Mouse (Mus musculus): ENCODE data around the gene Hsd17b1. TPM values are rescaled to one million over a fixed set of nuclear protein-coding genes. Genes with fewer than 3 reads are reported as not detected.

The Hsd17b1 gene
- 0.10 and 0.16 TPM in 2 replicates for polyA plus RNA-seq (2015; fragmentation: Nextera tagmentation; extraction: Ambion mirVana)

DNA sequence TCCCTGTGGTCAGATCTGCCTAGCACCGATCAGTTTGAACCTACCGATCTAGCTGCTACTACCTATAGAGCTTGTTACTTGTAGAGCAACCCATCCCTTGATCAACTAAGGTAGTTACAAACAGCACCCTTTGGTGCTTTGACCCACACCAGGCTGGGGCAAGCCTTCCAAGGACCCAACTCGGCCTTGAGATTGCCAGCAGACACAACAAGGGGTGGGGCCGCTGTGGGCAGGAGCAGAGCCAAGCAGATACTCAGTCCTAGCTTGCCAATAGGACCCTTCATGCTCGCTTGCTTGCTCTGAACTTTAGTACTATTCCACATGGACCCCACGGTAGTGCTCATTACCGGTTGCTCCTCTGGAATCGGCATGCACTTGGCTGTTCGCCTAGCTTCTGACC lies at the start of gene Hsd17b1:
Hsd17b1 (plus strand) TSS at position 291 of the 400 bp plus-strand sequence.
- Histone ChIP-seq H3K4me1 (ENCODE audit: control insufficient read depth, insufficient read depth, low read length) (peaks cover 9% of the 10 kb centered on the region), H3K9me3 (ENCODE audit: control insufficient read depth, low read length) (no peaks in the 10 kb centered on the region), H3K27ac (ENCODE audit: low read length) (no peak within 1 kb of the TSS), H3K9ac (ENCODE audit: low read depth, low read length) (no peak within 1 kb of the TSS), H3K36me3 (ENCODE audit: control insufficient read depth, insufficient read depth, low read length) (no peaks in the 10 kb centered on the region), H3K27me3 (replicated peaks; ENCODE audit: control insufficient read depth, insufficient read depth, low read length) (peaks cover 33% of the 10 kb centered on the region), H3K4me3 (ENCODE audit: low read length) (no peak within 1 kb of the TSS), H3K4me2 (ENCODE audit: low read depth, low read length) (no peak within 1 kb of the TSS)
- WGBS: 76% methylated on average over 9 of the region's 9 CpGs
- ATAC-seq: no peak

DNA sequence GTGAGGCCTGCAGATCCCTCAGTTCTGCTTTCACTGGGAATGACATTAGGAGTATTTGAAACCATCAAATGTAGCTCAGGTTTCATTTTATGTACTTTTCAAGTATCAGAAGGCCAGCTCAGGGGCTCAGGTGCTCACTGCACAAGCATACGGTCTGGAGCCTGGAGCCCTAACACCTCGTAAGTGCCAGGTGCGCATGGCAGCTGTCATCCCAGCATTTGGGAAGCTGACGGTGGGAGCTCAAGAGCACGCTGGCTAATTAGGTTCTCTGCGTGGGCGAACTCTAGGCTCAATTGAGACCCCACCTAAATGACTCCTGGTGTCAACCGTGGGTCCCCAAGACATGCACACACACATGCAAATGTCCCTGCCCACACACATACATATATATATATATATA lies 48.9 kb upstream of the Hsd17b1 start:
- H3K27me3 ChIP-seq (replicated peaks; ENCODE audit: control insufficient read depth, insufficient read depth, low read length): no peaks in the 10 kb centered on the region
- no peak overlapping the region for H3K9ac ChIP-seq (ENCODE audit: low read depth, low read length)
- 92% methylated on average over 8 of the region's 8 CpGs for WGBS
- H3K4me3 ChIP-seq (ENCODE audit: low read length): no peak overlapping the region
- 0 out of 2 replicates have a peak, but pooled peaks cover 4% of the 10 kb centered on the region for H3K36me3 ChIP-seq (ENCODE audit: control insufficient read depth, insufficient read depth, low read length)
- ATAC-seq: no peak
- H3K9me3 ChIP-seq (ENCODE audit: control insufficient read depth, low read length): no peaks in the 10 kb centered on the region
- 0 out of 2 replicates have a peak, but pooled peaks cover 4% of the 10 kb centered on the region for H3K4me1 ChIP-seq (ENCODE audit: control insufficient read depth, insufficient read depth, low read length)
- no peak overlapping the region for H3K27ac ChIP-seq (ENCODE audit: low read length)
- H3K4me2 ChIP-seq (ENCODE audit: low read depth, low read length): no peak overlapping the region

DNA sequence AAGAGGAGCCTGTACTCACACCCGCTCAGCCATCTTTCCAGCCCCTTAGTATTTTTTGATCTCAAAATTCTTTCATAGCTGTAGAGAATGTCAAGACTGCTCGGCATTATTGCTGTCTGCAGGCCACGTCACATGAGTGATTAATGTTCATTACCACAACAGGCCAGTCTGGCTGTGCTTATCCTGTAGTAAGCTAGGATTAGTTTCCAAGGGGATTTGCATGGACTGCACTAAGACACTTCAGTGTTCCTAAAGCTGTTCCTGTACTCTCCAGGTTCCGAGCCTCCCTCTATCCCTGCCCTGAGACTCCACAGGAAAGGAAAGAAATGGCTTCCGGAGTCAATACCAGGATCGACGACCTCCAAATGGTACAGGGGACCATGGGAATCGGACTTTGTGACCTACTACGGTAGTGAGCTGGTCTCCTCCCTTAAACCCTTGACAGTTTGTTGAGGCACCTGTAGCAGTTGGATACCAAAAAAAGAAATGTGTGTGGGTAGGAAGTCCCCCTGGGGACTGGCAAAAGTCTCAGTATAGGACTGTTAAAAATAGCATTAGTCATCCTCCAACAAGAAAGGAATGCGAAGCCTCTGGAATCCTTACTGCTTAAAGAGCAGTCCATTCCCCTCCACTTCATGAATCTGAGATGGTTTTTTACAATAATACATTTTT lies 47.9 kb upstream of the Hsd17b1 start:
- H3K4me2 ChIP-seq (ENCODE audit: low read depth, low read length): no peak overlapping the region
- 0 out of 2 replicates have a peak, but pooled peaks cover 4% of the 10 kb centered on the region for H3K36me3 ChIP-seq (ENCODE audit: control insufficient read depth, insufficient read depth, low read length)
- 0 out of 2 replicates have a peak, but pooled peaks cover 4% of the 10 kb centered on the region for H3K4me1 ChIP-seq (ENCODE audit: control insufficient read depth, insufficient read depth, low read length)
- no peak overlapping the region for H3K4me3 ChIP-seq (ENCODE audit: low read length)
- WGBS: 73% methylated on average over 10 of the region's 10 CpGs
- no peaks in the 10 kb centered on the region for H3K9me3 ChIP-seq (ENCODE audit: control insufficient read depth, low read length)
- H3K27ac ChIP-seq (ENCODE audit: low read length): peak overlapping the region; percentile 41; the same call in 1 of the 2 replicates
- H3K9ac ChIP-seq (ENCODE audit: low read depth, low read length): no peak overlapping the region
- ATAC-seq: peak; percentile 26; the same call in 1 of the 2 replicates
- H3K27me3 ChIP-seq (replicated peaks; ENCODE audit: control insufficient read depth, insufficient read depth, low read length): no peaks in the 10 kb centered on the region

DNA sequence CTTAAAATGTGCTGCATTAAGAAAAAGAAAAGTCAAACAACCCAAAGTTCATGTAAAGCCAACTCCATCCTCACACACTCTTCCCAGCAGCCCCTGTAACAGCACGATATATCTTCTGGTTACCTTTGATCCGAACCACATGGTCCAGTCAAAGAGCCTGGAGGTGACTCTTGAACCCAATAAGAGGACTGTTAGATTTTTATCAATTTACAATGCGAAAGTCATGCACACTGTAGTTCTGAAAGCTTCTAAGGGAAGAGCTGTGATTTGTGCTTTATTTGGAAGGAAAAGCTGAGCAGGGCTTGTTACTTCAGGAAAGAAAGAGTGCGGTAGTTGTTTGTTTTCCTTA lies 47.4 kb upstream of the Hsd17b1 start:
- WGBS: 71% methylated on average over 4 of the region's 4 CpGs
- no peaks in the 10 kb centered on the region for H3K9me3 ChIP-seq (ENCODE audit: control insufficient read depth, low read length)
- H3K9ac ChIP-seq (ENCODE audit: low read depth, low read length): no peak overlapping the region
- H3K4me3 ChIP-seq (ENCODE audit: low read length): no peak overlapping the region
- ATAC-seq: peak; percentile 74
- H3K4me1 ChIP-seq (ENCODE audit: control insufficient read depth, insufficient read depth, low read length): 0 out of 2 replicates have a peak, but pooled peaks cover 4% of the 10 kb centered on the region
- no peak overlapping the region for H3K4me2 ChIP-seq (ENCODE audit: low read depth, low read length)
- peak overlapping the region; percentile 64; the same call in 1 of the 2 replicates for H3K27ac ChIP-seq (ENCODE audit: low read length)
- H3K36me3 ChIP-seq (ENCODE audit: control insufficient read depth, insufficient read depth, low read length): 0 out of 2 replicates have a peak, but pooled peaks cover 4% of the 10 kb centered on the region
- no peaks in the 10 kb centered on the region for H3K27me3 ChIP-seq (replicated peaks; ENCODE audit: control insufficient read depth, insufficient read depth, low read length)

DNA sequence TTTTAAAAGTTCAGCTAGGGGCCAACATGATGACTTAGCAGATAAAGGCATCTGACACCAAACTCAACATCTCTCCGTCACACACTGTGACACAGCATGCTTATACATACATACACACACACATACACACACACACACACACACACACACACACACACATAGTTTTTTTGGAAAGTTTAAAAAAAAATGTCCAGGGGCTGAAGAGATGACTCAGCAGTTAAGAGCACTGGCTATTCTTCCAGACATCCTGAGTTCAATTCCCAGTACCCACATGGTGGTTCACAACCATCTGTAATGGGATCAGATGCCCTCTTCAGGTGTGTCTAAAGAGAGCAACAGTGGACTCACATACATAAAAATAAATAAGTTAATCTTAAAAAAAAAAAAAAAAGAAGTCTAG lies 46.7 kb upstream of the Hsd17b1 start:
- 0 out of 2 replicates have a peak, but pooled peaks cover 4% of the 10 kb centered on the region for H3K4me1 ChIP-seq (ENCODE audit: control insufficient read depth, insufficient read depth, low read length)
- H3K27ac ChIP-seq (ENCODE audit: low read length): no peak overlapping the region
- H3K27me3 ChIP-seq (replicated peaks; ENCODE audit: control insufficient read depth, insufficient read depth, low read length): no peaks in the 10 kb centered on the region
- WGBS: 76% methylated on average over 1 of the region's 1 CpGs
- H3K4me3 ChIP-seq (ENCODE audit: low read length): no peak overlapping the region
- H3K9ac ChIP-seq (ENCODE audit: low read depth, low read length): no peak overlapping the region
- no peak overlapping the region for H3K4me2 ChIP-seq (ENCODE audit: low read depth, low read length)
- ATAC-seq: no peak
- 0 out of 2 replicates have a peak, but pooled peaks cover 4% of the 10 kb centered on the region for H3K36me3 ChIP-seq (ENCODE audit: control insufficient read depth, insufficient read depth, low read length)
- no peaks in the 10 kb centered on the region for H3K9me3 ChIP-seq (ENCODE audit: control insufficient read depth, low read length)

DNA sequence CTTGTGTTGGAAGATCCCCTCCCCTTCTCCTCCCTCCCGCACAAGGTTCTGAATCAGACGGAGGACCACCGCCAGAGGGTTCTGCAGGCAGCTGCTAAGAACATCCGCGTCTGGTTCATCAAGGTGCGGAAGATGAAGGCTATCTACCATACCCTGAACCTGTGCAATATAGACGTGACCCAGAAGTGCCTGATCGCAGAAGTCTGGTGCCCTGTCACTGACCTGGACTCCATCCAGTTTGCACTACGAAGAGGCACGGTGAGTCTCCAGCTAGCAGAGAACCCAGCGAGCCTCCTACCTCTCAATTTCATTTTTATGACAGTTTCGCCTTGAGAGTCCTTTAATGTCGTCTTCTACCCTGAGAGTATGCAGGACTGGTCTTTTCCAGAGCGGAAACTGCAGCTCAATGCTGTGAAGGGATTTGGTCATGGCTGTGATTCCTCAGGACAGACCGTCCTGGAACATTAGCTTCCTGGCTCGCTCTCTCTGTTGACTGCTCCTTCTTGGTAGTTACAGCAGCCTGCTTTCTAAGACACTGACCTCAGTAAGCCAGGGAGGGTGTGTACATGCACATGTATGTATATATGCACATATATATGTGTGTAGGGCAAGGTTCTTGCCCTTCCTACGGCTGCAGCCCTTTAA lies 44.2 kb upstream of the Hsd17b1 start:
- Histone ChIP-seq H3K4me2 (ENCODE audit: low read depth, low read length) (no peak overlapping the region), H3K9ac (ENCODE audit: low read depth, low read length) (no peak overlapping the region), H3K36me3 (ENCODE audit: control insufficient read depth, insufficient read depth, low read length) (no peaks in the 10 kb centered on the region; the same call in 1 of the 2 replicates), H3K27me3 (replicated peaks; ENCODE audit: control insufficient read depth, insufficient read depth, low read length) (no peaks in the 10 kb centered on the region), H3K27ac (ENCODE audit: low read length) (no peak overlapping the region), H3K4me1 (ENCODE audit: control insufficient read depth, insufficient read depth, low read length) (0 out of 2 replicates have a peak, but pooled peaks cover 4% of the 10 kb centered on the region), H3K4me3 (ENCODE audit: low read length) (no peak overlapping the region), H3K9me3 (ENCODE audit: control insufficient read depth, low read length) (no peaks in the 10 kb centered on the region)
- no peak for ATAC-seq
- 95% methylated on average over 17 of the region's 17 CpGs for WGBS

DNA sequence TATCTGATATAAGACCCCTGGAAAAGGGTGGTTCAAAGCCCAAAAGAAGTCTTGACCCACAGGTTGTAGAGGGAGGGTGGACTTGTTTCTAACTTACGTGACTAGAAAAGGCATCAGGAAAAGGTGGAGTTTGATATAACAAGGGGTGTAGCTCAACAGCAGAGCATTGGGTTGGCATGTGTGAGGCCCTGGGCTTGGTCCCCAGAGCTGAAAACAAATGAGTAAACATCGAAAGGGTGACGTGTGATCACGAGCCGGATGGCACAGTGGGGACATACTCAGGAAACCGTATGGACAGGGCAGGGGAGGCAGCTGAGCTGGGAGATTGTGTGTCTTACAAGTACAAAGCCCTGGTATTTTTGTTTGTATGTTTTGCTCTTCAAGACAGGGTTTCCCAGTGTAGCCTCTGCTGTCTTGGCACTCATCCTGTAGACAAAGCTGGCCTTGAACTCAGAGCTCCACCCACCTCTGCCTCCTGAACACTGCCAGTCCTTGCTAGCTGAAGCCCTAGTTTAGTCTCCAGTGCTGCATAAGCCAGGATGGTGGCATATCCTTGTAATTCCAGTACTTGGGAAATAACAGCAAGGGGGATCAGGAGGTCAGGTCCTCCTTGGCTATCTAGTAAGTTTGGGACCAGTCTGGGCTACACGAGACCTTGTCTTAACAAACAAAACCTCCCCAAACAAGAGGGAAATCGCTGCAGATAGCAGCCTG lies 43.4 kb upstream of the Hsd17b1 start:
- Histone ChIP-seq H3K9me3 (ENCODE audit: control insufficient read depth, low read length) (no peaks in the 10 kb centered on the region), H3K36me3 (ENCODE audit: control insufficient read depth, insufficient read depth, low read length) (no peaks in the 10 kb centered on the region; the same call in 1 of the 2 replicates), H3K9ac (ENCODE audit: low read depth, low read length) (no peak overlapping the region), H3K4me2 (ENCODE audit: low read depth, low read length) (no peak overlapping the region), H3K27me3 (replicated peaks; ENCODE audit: control insufficient read depth, insufficient read depth, low read length) (no peaks in the 10 kb centered on the region), H3K27ac (ENCODE audit: low read length) (no peak overlapping the region), H3K4me3 (ENCODE audit: low read length) (no peak overlapping the region), H3K4me1 (ENCODE audit: control insufficient read depth, insufficient read depth, low read length) (0 out of 2 replicates have a peak, but pooled peaks cover 4% of the 10 kb centered on the region)
- 95% methylated on average over 8 of the region's 8 CpGs for WGBS
- ATAC-seq: no peak

DNA sequence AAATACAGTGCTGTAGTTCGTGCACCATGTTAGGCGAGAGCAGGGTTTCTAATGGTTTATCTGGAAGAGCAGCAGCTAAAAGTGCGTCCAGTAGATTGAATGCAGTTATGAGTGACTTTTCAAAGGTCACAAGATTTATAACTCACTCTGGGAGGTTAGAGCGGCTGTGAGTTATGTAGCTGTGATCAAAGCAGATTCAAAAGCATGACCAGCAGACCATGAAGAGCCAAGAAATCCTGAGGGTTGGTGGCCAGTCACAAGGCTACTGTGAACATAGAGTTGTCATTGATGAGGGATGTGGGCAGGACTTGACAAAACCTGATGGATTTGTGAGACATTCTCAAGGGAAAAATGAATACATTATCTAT lies 42.9 kb upstream of the Hsd17b1 start:
- H3K4me2 ChIP-seq (ENCODE audit: low read depth, low read length): no peak overlapping the region
- no peaks in the 10 kb centered on the region for H3K27me3 ChIP-seq (replicated peaks; ENCODE audit: control insufficient read depth, insufficient read depth, low read length)
- no peak for ATAC-seq
- H3K27ac ChIP-seq (ENCODE audit: low read length): no peak overlapping the region
- H3K9me3 ChIP-seq (ENCODE audit: control insufficient read depth, low read length): no peaks in the 10 kb centered on the region
- WGBS: 92% methylated on average over 4 of the region's 4 CpGs
- H3K9ac ChIP-seq (ENCODE audit: low read depth, low read length): no peak overlapping the region
- H3K36me3 ChIP-seq (ENCODE audit: control insufficient read depth, insufficient read depth, low read length): peaks cover 3% of the 10 kb centered on the region
- H3K4me1 ChIP-seq (ENCODE audit: control insufficient read depth, insufficient read depth, low read length): 0 out of 2 replicates have a peak, but pooled peaks cover 2% of the 10 kb centered on the region
- H3K4me3 ChIP-seq (ENCODE audit: low read length): no peak overlapping the region

DNA sequence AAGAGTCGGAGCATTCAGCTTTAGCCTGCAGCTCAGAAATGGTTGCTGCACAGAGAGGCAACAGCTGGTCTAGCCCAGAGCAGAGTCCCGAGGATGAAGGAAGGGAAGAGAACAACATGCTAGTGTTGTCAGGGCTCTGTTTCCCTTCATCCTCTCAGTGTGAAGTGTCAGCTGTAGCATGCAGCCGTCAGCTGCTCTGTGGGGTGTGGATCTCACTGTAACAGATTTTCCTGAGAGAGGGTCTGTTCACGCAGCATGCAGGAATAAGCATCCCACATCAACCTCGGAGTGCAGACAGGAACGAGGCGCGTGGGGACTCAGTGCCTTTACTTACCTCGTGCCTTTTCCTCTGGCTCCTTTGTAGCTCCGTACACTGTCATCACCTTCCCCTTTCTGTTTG lies 40.4 kb upstream of the Hsd17b1 start:
- WGBS: 79% methylated on average over 10 of the region's 10 CpGs
- no peak for ATAC-seq
- Histone ChIP-seq H3K27me3 (replicated peaks; ENCODE audit: control insufficient read depth, insufficient read depth, low read length) (no peaks in the 10 kb centered on the region), H3K9me3 (ENCODE audit: control insufficient read depth, low read length) (no peaks in the 10 kb centered on the region), H3K27ac (ENCODE audit: low read length) (no peak overlapping the region), H3K4me1 (ENCODE audit: control insufficient read depth, insufficient read depth, low read length) (no peaks in the 10 kb centered on the region), H3K4me2 (ENCODE audit: low read depth, low read length) (no peak overlapping the region), H3K9ac (ENCODE audit: low read depth, low read length) (no peak overlapping the region), H3K36me3 (ENCODE audit: control insufficient read depth, insufficient read depth, low read length) (peaks cover 4% of the 10 kb centered on the region), H3K4me3 (ENCODE audit: low read length) (no peak overlapping the region)
